Mouse (Mus musculus) brown adipose tissue, adult 24 weeks (tissue): ENCODE results near the gene Cyp2b19. TPM values are rescaled to one million over a fixed set of nuclear protein-coding genes. Genes with fewer than 3 reads are reported as not detected.
"Not testable (repeated sequence)": the region's sequence is repeated elsewhere in the genome, so short reads cannot be mapped to it uniquely, and the experiment has no call there.

Experiments used
- H3K27ac ChIP-seq: fragments of 200-500 bp; replicated peaks from 2 replicates; pipeline ENCODE4 v1.5.1; 2012; ENCODE audit warnings: low read depth, mild to moderate bottlenecking, low read length
- H3K4me1 ChIP-seq: fragments of 200-500 bp; 2 replicates; pipeline ENCODE4 v1.6.1; 2012; ENCODE audit warnings: low read length, mixed read lengths; ENCODE audit not compliant: control insufficient read depth, insufficient read depth, insufficient read length
- H3K4me3 ChIP-seq: fragments of 200-500 bp; 2 replicates; pipeline ENCODE4 v1.5.1; 2012; ENCODE audit warnings: low read depth, mild to moderate bottlenecking, low read length, moderate library complexity; ENCODE audit not compliant: insufficient read depth
- polyA plus RNA-seq: library from polyadenylated mRNA; stranded (reverse); fragments of >200 nt; gene quantifications from 2 replicates; pipeline ENCODE4 v1.2.4, GENCODE M21; 2012; ENCODE audit not compliant: missing spikeins, insufficient read depth, insufficient read length

Gene Cyp2b19
- polyA plus RNA-seq, 1 experiment: not detected

DNA sequence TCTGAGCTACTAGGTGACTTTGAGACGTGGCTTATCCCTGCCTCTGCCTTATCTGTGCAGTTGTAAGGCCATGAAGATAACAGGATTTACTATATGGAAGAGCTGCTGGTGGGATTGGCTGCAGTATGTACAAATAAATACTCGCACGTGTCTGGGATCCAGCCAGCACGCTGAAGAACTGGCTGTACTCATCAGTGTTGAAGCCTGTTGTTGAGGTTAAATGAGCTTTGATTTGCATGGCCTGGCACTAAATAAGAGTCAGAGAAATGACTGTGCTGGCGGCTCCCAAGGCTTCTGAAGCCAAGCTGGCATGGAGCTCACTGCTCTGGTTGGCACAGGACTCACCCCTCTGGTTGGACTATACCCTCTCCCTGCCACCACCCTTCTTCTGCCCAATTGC is 26.2 kb downstream of the Cyp2b19 start:
- no peak overlapping the region for H3K4me3 ChIP-seq
- H3K27ac ChIP-seq: no peak overlapping the region
- H3K4me1 ChIP-seq: no peaks in the 10 kb centered on the region

DNA sequence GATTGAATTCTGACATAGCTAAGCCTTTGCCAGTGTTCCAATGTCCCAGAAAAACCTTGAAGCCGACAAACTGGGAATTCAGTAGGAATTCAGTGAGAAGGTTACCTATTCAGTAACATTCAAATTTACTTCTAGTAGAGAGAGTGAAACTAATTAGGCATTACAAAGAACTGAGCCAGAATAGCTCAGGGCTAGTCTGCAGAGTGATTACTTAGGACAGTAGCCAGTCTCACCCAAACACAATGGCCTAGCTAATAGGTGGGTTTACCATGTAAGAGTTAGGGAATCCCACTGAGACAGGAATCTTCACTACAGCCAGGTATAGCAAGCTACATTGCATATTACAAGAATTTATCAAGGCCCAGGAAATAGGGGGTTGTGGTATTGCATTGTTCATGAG is 29.1 kb downstream of the Cyp2b19 start:
- not testable (repeated sequence) for H3K4me3 ChIP-seq, H3K4me1 ChIP-seq, H3K27ac ChIP-seq

DNA sequence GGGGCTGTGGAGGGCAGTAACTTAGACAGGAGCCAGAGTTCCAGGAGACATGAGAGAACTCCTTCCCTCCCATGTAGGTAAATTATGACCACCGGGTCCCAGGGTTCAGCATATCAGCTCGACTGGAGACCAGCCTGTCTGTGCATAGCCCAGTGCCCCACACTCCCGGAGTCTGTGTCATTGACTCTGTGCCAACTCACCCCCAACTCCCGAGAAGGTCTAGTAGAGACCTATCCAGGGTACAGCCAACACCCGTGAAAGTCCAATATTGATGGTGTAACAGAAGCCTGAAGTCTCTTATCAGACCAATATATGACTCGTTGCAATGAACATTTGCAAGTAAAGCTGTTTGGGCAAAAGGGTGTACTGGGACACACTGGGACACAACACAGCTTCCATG is 33.0 kb downstream of the Cyp2b19 start:
- H3K4me3 ChIP-seq: no peak overlapping the region
- no peak overlapping the region for H3K27ac ChIP-seq
- no peaks in the 10 kb centered on the region for H3K4me1 ChIP-seq

DNA sequence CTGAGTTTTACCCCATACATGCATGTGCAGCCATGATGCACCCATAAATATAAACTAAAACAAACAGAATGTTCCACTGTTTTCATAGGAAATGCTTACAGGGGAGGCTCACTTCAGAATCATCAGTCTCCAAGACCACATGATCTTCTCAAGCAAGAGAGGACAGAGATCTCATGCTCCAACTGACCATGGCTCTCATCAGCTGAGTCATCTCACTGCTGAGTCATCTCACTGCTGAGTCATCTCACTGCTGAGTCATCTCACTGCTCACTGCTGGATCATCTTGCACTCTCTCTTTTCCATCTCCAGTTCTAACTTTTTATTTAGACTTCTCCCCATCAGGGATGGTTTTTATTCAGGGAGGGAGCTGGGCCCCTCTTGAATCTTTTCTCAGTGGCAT is 43.2 kb downstream of the Cyp2b19 start:
- no peak overlapping the region for H3K27ac ChIP-seq
- H3K4me1 ChIP-seq: no peaks in the 10 kb centered on the region
- no peak overlapping the region for H3K4me3 ChIP-seq

DNA sequence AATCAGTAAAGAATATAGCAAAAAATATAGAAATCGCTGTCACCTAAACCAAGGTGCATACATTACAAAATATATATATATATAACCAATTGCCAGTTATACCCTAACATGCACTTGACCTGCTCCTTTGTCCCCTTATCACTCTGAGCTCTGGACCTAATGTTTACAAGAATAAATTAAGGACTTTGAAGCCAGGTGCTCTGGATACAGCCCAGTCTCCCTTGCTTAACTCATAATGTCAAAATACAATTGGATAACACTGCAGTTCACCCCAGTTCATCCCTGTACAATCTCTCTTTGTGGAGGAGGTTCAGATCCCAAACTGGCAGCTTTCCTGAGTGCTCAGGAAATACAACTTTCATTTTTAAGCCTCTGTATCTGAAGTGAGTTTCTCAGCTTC is 44.1 kb downstream of the Cyp2b19 start:
- H3K27ac ChIP-seq: no peak overlapping the region
- no peak overlapping the region for H3K4me3 ChIP-seq
- no peaks in the 10 kb centered on the region for H3K4me1 ChIP-seq

DNA sequence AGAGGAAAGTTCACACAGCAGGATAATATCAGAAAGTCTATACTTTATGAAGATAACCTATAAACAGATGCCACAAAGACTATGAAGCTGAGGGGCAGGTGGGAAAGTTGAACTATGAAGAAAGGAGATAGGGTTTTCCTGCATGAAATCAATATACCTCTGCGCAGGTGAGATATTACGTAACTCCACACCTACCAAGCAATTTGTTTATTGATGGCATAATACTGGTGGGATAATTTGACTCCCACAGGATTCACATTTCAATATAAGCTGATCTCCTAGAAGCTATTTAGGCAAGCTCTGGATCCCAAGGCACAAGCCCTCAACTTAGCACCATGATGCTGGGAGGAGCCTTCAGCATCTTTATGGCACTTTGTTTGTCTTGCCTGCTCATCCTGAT is 51.6 kb downstream of the Cyp2b19 start, which contains the start of gene Cyp2g1:
TSS of gene Cyp2g1 (plus strand) at position 301 of the 400 bp plus-strand sequence.
- Histone ChIP-seq H3K4me1 (no peaks in the 10 kb centered on the region), H3K27ac (no peak within 1 kb of the TSS), H3K4me3 (no peak within 1 kb of the TSS)

Other genes with a start within 250 kb of the Cyp2b19 start
- gene Nlrp9a, start 222.1 kb upstream of the Cyp2b19 start, polyA plus RNA-seq: not detected in 2 replicates
- not detected in 2 replicates for gene Vmn1r185, start 138.7 kb upstream of the Cyp2b19 start, polyA plus RNA-seq
- not detected in 2 replicates for gene Cyp2b23, start 70.7 kb upstream of the Cyp2b19 start, polyA plus RNA-seq
- not detected in 2 replicates for gene Cyp2g1, start 51.8 kb downstream of the Cyp2b19 start, polyA plus RNA-seq
- gene Cyp2a5, start 78.2 kb downstream of the Cyp2b19 start, polyA plus RNA-seq: 4.8 TPM in 1 of 2 replicates, not detected in the other
- gene Cyp2a22, start 182.2 kb downstream of the Cyp2b19 start, polyA plus RNA-seq: not detected in 2 replicates